Mouse (Mus musculus): ENCODE measurements around the gene Alg12.

Gene Alg12

DNA sequence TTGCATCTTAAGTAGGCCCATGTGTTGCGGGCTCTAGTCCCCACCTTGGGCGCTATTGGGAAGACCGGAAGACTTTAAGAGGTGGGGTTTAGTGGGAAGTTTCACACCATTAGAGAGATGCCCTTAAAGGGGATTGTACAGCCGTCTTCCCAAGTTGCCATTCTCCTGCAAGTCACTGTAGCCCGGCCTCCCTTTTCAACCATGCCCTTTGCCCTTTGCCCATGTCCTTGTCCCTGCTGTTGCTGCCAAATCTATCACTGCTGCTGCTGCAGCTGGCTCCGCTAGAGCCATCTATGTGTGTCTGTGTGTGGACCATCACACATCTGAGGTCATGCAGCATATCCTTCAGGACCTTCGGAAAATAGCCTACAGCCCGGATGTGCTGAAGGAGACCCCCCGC lies 13.4 kb upstream of the Alg12 start:
- in situ Hi-C loops (cut with MboI, MseI) = no loop called here

DNA sequence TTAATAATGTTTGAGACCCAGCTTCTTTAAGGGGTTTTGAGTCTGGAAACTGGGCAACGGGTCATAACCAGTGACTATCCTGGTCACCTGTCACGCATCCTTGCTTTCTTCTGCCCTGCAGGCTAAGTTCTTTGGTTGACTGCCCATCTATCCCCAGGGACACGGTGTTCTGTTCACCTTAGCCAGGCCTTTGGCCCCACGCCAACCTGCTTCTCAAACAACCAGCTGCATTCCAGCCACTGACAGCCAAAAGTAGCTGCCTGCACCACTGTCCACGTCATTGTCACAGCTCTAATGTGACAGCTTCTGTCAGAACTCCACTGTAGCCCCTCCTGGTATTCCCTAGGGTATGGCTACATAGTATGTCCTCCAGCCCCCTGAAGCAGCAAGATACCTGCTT lies 12.4 kb upstream of the Alg12 start:
- in situ Hi-C loops (cut with MboI, MseI) = no loop called here

DNA sequence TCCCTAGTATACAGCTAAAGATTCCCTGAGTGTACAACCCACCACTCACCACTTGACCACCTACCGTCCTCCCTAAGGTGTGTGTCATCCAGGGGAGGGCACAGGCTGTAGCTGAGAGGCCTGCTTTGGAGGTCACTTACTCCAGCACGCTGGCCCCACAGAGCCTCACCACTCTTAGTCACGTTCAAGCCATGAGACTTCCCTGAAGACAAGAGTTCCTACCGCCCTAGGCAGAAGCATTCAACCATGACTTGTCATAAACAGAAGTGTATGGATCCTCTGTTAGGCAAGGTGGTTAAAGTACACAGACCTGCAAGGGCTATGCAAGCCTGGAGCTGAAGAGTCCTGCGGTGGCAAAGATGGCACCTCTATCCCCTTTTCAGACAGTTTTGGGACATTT lies 11.6 kb upstream of the Alg12 start:
- in situ Hi-C loops (cut with MboI, MseI) = no loop called here

- in situ Hi-C loops (cut with MboI, MseI) = loop anchor here (5.0 to 10.0 kb wide), 3 partner anchors 47 to 235 kb away; no protein-coding TSS in a partner anchor
These were observed 10.8 kb upstream of the Alg12 start for GRCm38 (mm10) chr15:88829791-88830440.

GRCm38 (mm10) chr15:88828800-88829705 lies 9.9 kb upstream of the Alg12 start:
- in situ Hi-C loops (cut with MboI, MseI) = loop anchor here (5.0 to 10.0 kb wide), 3 partner anchors 48 to 236 kb away; no protein-coding TSS in a partner anchor

- in situ Hi-C loops (cut with MboI, MseI) = loop anchor here (5.0 to 10.0 kb wide), 3 partner anchors 49 to 237 kb away; no protein-coding TSS in a partner anchor
These were observed 9.1 kb upstream of the Alg12 start for GRCm38 (mm10) chr15:88827991-88828799.

- in situ Hi-C loops (cut with MboI, MseI) = loop anchor here (5.0 to 10.0 kb wide), 3 partner anchors 50 to 237 kb away; no protein-coding TSS in a partner anchor
These were observed 8.3 kb upstream of the Alg12 start for GRCm38 (mm10) chr15:88827466-88827865.

- in situ Hi-C loops (cut with MboI, MseI) = loop anchor here (5.0 to 10.0 kb wide), 2 partner anchors 241 to 549 kb away; partner anchors contain the start of gene Sco2
These were observed 4.3 kb upstream of the Alg12 start for GRCm38 (mm10) chr15:88823376-88823775.

- in situ Hi-C loops (cut with MboI, MseI) = loop anchor here (5.0 to 10.0 kb wide), 2 partner anchors 242 to 550 kb away; partner anchors contain the start of gene Sco2
These were observed 3.4 kb upstream of the Alg12 start for GRCm38 (mm10) chr15:88822513-88822912.

DNA sequence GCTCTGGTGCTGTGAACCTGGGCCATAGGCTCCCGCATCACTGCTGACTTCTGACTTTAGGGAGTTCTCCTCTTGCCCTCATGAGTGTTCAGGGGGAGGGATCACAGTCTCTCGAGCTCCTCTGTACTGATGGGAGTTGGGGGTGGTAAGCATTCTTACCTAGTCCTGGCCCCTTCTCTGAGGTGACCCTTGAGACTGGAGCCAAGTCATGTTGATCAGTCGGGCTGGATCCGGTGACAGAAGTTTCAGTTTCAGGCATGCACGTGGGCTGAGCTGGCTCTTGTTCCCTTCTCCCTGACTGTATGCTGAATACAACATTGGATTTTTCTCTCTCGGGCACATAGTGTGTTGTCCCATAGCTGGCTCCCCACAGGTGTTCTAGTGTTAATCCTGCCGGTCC lies 2.3 kb upstream of the Alg12 start:
- in situ Hi-C loops (cut with MboI, MseI) = loop anchor here (5.0 to 10.0 kb wide), 2 partner anchors 243 to 551 kb away; partner anchors contain the start of gene Sco2

DNA sequence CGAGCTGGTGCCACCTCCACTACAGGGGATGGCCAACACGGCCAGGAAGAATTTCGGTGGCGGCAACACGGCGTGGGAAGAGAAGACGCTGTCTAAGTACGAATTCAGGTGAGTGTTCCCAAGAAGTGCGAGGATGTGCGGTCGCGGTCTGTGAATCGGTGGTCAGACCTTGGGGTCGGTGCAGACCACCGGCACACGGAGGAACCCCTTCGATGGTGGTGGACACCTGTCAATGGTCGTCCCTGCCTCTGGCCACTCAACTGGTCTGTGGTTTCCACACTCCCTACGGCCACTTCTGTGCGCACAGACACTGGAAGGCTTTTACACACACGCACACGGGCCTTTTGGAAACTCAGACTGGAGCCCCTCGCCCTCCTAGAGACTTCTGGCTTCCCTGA lies 787 bp upstream of the Alg12 start:
- in situ Hi-C loops (cut with MboI, MseI) = loop anchor here (5.0 to 10.0 kb wide), 3 partner anchors 85 to 552 kb away; partner anchors contain the start of genes Brd1 and Sco2

GRCm38 (mm10) chr15:88815196-88815700 lies 3.9 kb downstream of the Alg12 start:
- in situ Hi-C loops (cut with MboI, MseI) = loop anchor here (10.0 kb wide), 1 partner anchor 80 kb away; the partner anchor contains the start of gene Brd1

GRCm38 (mm10) chr15:88814411-88815047 lies 4.6 kb downstream of the Alg12 start:
- in situ Hi-C loops (cut with MboI, MseI) = loop anchor here (10.0 kb wide), 1 partner anchor 80 kb away; the partner anchor contains the start of gene Brd1

- in situ Hi-C loops (cut with MboI, MseI) = loop anchor here (10.0 kb wide), 1 partner anchor 79 kb away; the partner anchor contains the start of gene Brd1
These were observed 5.2 kb downstream of the Alg12 start for GRCm38 (mm10) chr15:88813873-88814272.

- in situ Hi-C loops (cut with MboI, MseI) = loop anchor here (10.0 kb wide), 1 partner anchor 78 kb away; the partner anchor contains the start of gene Brd1
These were observed 5.9 kb downstream of the Alg12 start for GRCm38 (mm10) chr15:88813262-88813661.

GRCm38 (mm10) chr15:88810369-88810768 lies 8.7 kb downstream of the Alg12 start:
- in situ Hi-C loops (cut with MboI, MseI) = loop anchor here (10.0 kb wide), 1 partner anchor 76 kb away; the partner anchor contains the start of gene Brd1

- in situ Hi-C loops (cut with MboI, MseI) = no loop called here
These were observed 11.0 kb downstream of the Alg12 start for GRCm38 (mm10) chr15:88808121-88808520.

DNA sequence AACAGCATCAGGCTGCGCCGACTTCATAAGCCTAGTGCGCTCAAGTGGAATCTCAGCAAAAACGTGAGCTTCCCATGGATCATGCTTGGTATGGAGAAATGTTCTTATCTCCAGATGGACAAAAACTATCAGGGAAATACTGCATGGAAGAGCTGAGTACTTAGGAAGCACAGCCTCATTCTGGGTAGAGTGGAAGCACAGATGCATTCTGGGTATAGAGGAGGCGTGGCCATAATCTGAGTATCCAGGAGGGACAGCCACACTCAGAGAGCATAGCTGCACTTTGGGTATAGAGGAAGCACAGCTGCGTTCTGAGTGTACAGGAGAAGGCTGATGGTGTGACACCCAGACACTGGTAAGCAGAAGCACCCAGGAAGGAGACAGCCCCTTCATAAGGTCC lies 16.8 kb downstream of the Alg12 start:
- in situ Hi-C loops (cut with MboI, MseI) = no loop called here

DNA sequence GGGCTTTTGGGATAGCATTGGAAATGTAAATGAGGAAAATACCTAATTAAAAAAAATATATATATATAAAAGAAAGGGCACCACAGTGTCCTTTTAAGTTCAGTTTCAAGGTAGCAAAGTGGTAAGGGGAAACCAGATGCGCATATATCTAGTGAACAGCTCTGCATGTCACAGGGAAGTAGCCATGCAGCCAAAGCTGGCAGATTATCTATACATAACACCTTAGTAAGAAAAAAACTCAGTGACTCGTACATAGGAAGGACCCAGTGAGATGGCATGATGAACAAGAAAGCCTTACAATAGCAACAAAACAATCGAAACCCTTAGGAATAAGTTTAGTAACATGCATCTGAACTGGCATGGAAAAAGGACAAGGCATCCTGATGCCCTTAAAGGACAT lies 17.2 kb downstream of the Alg12 start:
- in situ Hi-C loops (cut with MboI, MseI) = no loop called here

- in situ Hi-C loops (cut with MboI, MseI) = no loop called here
These were observed 18.2 kb downstream of the Alg12 start for GRCm38 (mm10) chr15:88800921-88801354.
